Mouse (Mus musculus): ENCODE results near the gene Tmem159.

GRCm38 (mm10) chr7:120094216-120094615 is 7.9 kb upstream of the Tmem159 start:
- TF ChIP-seq CTCF (IDR thresholded peaks at IDR 0.05; ENCODE audit: low read depth) (no peak), EP300 (IDR thresholded peaks at IDR 0.05; ENCODE audit: low read depth) (no peak)

Data from liver, embryonic 14.5 days (tissue).